ENCODE assay signal across 12 mouse cellular contexts in genomic region chr9:58672474-58672873, GRCm38 (mm10).
A peak's percentile ranks its signal among the peaks of the same experiment; 100 is the strongest.
DNase-seq lines count a peak whose midpoint lies in the region; ATAC-seq and TF ChIP-seq lines count a peak whose summit lies in the region.
"Had no signal": no experiment of that assay in that cellular context is flagged by ENCODE, and none has a peak within 500 bp of the region (broad histone marks: within the 10 kb centered on the region; RNA-seq: fewer than 3 reads in every experiment).

No protein-coding gene starts in this region.

- H3K27me3 ChIP-seq in stomach, postnatal 0 days (ENCODE audit: control insufficient read depth, insufficient read depth, low read length) = no peaks in the 10 kb centered on the region
- H3K27me3 ChIP-seq in hindbrain, embryonic 14.5 days (ENCODE audit: control insufficient read depth, insufficient read depth, low read length) = no peaks in the 10 kb centered on the region

- H3K36me3 ChIP-seq in stomach, postnatal 0 days (ENCODE audit: control insufficient read depth, insufficient read depth, low read length) = no peaks in the 10 kb centered on the region
- 0 out of 2 replicates have a peak, but pooled peaks cover 4% of the 10 kb centered on the region for H3K36me3 ChIP-seq in hindbrain, embryonic 14.5 days (replicated peaks; ENCODE audit: control insufficient read depth, insufficient read depth)
- H3K36me3 ChIP-seq: hindbrain, embryonic 10.5 days had no signal

- H3K9ac ChIP-seq in stomach, postnatal 0 days (ENCODE audit: low read length) = no peak overlapping the region
- no peak overlapping the region for H3K9ac ChIP-seq in hindbrain, embryonic 14.5 days

- ATAC-seq in stomach, postnatal 0 days (ENCODE audit: low FRiP score, low TSS enrichment) = 0 out of 2 replicates have a peak, but pooled peaks have one; percentile 32
- ATAC-seq in hindbrain, embryonic 14.5 days (ENCODE audit: low FRiP score) = no peak

- H3K9me3 ChIP-seq in stomach, postnatal 0 days (ENCODE audit: control insufficient read depth, low read length) = no peaks in the 10 kb centered on the region
- no peaks in the 10 kb centered on the region for H3K9me3 ChIP-seq in hindbrain, embryonic 14.5 days (ENCODE audit: control insufficient read depth, low read length)
- H3K9me3 ChIP-seq: hindbrain, embryonic 10.5 days had no signal

- no peak for TF ChIP-seq CTCF in gastrocnemius, adult 2 months (IDR thresholded peaks at IDR 0.05)
- TF ChIP-seq CTCF in stomach, postnatal 0 days (IDR thresholded peaks at IDR 0.05; ENCODE audit: low read depth) = no peak

- H3K4me2 ChIP-seq in stomach, postnatal 0 days (replicated peaks; ENCODE audit: low read depth) = no peak overlapping the region
- H3K4me2 ChIP-seq in hindbrain, embryonic 14.5 days (replicated peaks) = no peak overlapping the region
- H3K4me2 ChIP-seq: midbrain, embryonic 11.5 days had no signal

- WGBS in stomach, postnatal 0 days = 28% methylated on average over 4 of the region's 4 CpGs
- WGBS in hindbrain, embryonic 14.5 days = 60% methylated on average over 4 of the region's 4 CpGs

- peak; percentile 28 for DNase-seq in ovary, adult 18-20 months (ENCODE audit: low spot score)
- DNase-seq in ovary, postnatal 10 days (ENCODE audit: low spot score) = no peak
- peak; percentile 76 for DNase-seq in gastrocnemius, adult 2 months
- DNase-seq in kidney, postnatal 14 days = peak; percentile 41
- no peak for DNase-seq in stomach, postnatal 0 days (ENCODE audit: low spot score)
- no peak for DNase-seq in hindbrain, embryonic 14.5 days (ENCODE audit: low spot score)
- no peak for DNase-seq in left cerebral cortex, adult 18-20 months (ENCODE audit: low spot score in 2 of 2)
- DNase-seq in thymus, postnatal 10 days (ENCODE audit: low spot score in 2 of 2) = no peak
- DNase-seq: retina, postnatal 1 day; thymus, postnatal 25 days had no signal

- H3K27ac ChIP-seq in gastrocnemius, adult 2 months = peak overlapping the region; percentile 38; the same call in 1 of the 2 replicates
- H3K27ac ChIP-seq in stomach, postnatal 0 days (replicated peaks) = no peak overlapping the region
- H3K27ac ChIP-seq in hindbrain, embryonic 14.5 days = no peak overlapping the region
- H3K27ac ChIP-seq: hindbrain, embryonic 10.5 days had no signal

- no peak overlapping the region for H3K4me3 ChIP-seq in gastrocnemius, adult 2 months
- no peak overlapping the region for H3K4me3 ChIP-seq in stomach, postnatal 0 days (ENCODE audit: low read depth, low read length)
- H3K4me3 ChIP-seq in hindbrain, embryonic 14.5 days (replicated peaks; ENCODE audit: low read length) = no peak overlapping the region
- H3K4me3 ChIP-seq: hindbrain, embryonic 10.5 days had no signal

- no peak for TF ChIP-seq EP300 in stomach, postnatal 0 days (optimal IDR thresholded peaks at IDR 0.05)

- intact Hi-C loops in gastrocnemius, adult 2 months (cut with DNase I) = no loop called here

- H3K4me1 ChIP-seq in stomach, postnatal 0 days (replicated peaks; ENCODE audit: control insufficient read depth, insufficient read depth) = no peaks in the 10 kb centered on the region
- H3K4me1 ChIP-seq in hindbrain, embryonic 14.5 days (replicated peaks; ENCODE audit: control insufficient read depth, insufficient read depth, low read length) = no peaks in the 10 kb centered on the region

Comparison
In these comparisons a context has a peak if more than half of its experiments do, and no peak if none do; other contexts are left out.
1. DNase-seq: peak in ovary, adult 18-20 months (single experiment), gastrocnemius, adult 2 months (single experiment) and kidney, postnatal 14 days (single experiment); none in ovary, postnatal 10 days (single experiment), stomach, postnatal 0 days (single experiment), hindbrain, embryonic 14.5 days (single experiment), left cerebral cortex, adult 18-20 months (0 of 2) and thymus, postnatal 10 days (0 of 2).